Mouse (Mus musculus) lung, postnatal 10 days (tissue): Measurements from ENCODE around the gene Fam189a1.

Source experiments
- DNase-seq: peaks from one replicate; pipeline ENCODE4 v3.0.0; 2021

Gene Fam189a1

DNA sequence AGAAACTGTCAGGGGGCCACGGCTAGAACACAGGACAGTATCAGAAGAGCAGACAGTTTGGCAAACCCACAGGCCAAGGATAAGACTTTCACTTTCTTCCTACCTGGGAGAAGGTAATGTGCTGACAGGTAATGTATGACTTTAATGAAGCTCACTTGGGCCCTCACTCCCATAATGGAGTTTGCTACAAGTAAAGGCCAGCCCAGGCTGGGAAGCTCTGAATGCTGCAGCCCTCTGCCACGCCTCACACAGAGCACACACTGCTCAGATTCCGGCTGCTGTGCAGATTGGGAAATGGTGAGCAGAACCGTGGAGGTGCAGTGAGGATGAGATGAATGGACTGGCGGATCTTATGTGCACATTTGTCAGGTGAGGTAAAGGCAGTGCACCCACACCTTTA, 211.7 kb downstream of the Fam189a1 start:
- no peak for DNase-seq

DNA sequence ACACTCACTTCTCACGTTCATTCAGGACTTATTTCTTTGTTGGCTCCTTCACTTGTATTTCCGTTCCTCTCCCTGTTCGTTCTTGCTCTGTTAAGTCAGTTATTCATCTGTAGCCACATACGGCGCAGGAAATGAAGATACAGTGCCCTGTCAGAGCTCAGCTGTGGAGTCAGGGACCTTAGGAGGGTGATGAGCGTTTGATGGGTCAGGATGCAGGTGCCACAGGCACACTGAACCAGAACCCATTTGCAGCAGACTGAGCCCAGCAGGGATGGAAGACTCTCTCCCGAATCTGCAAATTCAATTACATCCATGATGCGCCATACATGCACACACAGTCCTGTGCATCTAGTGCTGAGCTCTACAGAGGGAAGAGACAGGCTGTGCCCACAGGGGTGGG, 212.2 kb downstream of the Fam189a1 start:
- DNase-seq, result no peak

DNA sequence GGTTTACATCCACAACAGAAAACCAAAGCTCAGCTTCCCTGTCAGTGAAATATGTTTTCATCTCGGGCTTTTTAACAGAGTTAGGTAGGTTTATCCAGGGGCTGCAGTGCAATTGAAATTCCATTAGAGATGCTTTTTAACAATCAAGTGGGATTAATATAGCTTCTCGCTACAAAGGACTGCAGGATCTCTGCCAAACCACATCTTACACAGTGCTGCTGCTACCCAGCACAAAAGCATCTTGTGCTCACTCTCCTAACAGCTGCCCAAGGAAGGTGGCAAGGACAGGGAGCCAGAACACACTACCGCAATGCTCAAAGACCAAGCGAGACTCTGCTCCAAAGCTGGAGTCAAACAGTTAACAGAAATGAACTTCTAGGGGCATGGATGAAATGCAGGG, 219.4 kb downstream of the Fam189a1 start:
- no peak for DNase-seq

DNA sequence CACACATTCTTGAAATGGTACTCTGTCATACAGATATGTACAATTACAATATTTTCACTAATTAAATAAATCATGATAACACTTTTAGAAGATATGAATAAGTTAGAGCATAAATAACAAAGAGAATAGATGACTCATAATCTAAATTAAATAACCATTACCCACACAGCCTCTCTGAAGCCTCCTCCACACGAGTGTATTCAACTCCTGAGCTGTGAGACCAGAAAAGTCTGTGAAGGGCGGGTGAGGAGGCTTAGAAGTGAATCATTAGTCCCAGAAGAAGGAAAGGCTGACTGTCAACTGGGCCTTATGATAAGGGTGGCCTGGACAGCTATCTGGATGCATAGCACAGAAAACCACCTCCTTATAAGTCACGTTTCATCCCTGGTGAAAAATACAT, 222.3 kb downstream of the Fam189a1 start:
- no peak for DNase-seq

DNA sequence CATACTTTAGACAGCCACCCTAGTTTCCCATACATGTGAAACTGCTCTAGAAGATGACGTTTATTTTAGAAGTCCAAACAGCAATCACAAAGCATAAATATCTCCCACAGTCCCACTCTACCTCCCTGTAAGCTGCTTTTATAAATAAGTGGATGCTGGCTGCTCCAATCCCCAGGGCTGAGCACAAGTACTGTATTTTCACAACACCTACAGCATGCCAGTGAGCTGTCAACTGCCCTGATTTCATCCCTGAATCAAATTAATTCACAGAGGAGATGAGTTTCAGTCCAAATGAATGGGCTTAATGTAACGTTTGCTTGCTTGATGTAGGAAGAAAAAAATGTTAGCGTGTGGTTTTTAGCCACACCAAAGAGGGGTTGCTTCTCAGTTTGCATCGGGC, 225.4 kb downstream of the Fam189a1 start:
- DNase-seq, result no peak

DNA sequence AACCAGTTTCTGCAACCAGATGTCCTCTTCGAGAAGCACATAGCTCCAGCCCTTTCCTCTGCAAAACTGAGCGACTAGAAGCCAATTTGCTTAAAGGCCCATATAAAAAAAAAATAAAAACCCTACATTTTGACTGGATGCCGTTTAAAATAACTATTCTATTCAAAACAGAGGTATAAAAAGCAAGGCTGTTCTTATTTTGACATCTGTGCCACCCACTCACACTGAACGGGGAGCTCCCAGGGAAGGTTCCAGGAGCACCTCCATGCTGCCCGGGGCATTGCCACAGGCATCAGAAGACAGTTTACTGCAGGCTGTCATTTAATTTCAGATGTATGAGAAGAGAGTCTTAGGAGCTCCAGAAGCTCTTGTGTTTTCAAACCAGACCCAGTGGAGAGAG, 232.5 kb downstream of the Fam189a1 start:
- no peak for DNase-seq

DNA sequence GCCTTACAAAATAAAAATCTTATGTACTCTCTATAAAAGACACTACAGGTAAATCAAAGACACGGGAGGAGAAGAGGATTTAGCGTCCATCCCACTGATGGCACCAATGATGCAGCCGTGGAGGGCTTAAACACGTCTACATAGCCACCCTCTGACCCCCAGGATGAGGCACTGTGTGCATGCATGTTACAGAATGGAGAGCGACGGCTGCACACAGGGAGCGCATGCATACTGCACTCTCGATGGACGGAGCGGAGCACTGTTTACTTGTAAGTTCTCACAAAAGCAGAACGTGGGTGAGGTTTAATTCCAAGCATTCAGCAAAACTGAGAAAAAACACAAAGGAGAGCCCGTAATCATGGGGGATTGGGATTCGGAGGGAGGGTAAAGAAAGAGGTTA, 235.2 kb downstream of the Fam189a1 start:
- no peak for DNase-seq

DNA sequence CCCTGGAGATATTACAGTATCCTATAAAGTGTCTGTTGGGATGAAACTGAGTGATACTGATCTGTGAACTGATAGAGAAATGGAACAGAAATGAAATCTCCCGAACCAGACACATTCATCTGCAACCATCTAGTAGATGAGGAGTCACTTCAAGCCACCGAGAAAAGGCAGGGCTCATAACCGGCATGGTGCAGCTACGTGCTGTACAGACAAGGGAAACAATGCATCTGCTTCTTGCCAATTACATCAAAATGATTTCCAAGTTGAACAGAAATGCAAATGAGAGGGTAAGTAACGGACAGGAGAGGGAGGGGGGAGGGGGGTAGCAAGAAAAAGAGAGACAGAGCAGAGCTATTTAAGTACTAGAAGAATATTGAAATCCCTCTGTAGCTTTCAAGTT, 235.6 kb downstream of the Fam189a1 start:
- DNase-seq, result no peak

DNA sequence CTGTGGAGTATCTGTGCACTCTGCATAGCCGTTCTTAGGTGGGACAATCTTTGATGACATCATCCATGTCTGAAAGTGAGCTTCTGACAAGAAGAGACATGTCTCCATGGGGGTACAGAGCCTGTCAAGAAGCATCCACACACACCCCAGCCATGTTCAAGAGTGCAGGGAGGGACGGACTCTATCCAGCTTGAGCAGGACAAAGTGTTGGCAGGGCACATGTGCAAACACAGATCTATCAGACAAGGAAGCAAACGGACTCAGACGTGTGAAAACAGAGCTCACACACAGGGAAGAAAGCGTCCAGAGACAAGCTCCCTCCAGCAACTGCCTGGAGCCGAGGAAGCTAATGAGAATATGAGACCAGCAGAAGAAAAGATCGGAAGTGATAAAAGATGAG, 239.7 kb downstream of the Fam189a1 start:
- no peak for DNase-seq

DNA sequence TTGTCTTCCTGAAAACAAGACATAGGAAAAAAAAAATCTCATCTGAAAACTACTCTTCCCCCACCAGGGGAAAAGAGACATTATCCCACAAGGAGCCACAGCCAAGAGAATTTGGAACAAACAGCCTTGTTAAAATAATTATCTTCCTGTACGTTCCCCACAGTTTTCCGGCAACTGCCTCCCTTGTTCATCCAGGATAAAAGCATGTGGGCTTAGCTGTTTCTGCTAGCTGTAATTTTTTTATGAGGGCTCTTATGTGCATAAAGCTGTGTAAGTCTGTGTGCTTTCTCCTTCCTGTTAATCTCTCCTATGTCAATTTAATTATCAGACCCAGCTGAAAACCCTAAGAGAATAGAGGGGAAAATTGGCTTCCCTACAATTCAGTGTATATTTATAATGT, 241.2 kb downstream of the Fam189a1 start:
- DNase-seq, result no peak

DNA sequence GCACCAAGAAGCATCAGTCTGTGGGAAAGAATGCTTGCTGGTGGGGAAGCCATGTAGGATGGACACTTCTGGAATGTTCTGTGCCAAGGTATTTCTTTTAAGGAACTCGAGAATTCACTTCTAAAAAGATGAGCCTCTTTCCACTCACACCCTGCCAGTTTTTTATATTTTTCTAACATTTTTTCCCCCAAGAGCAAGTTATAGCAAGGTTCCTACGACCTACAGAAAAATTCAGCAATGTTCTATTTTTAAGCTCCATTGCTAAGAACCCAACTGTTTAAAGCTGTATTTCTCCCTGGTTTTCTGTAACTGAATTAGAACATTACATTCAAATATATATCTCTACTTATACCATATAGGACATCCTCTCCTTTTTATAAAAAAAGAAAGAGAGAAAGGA, 244.4 kb downstream of the Fam189a1 start:
- DNase-seq, result no peak

DNA sequence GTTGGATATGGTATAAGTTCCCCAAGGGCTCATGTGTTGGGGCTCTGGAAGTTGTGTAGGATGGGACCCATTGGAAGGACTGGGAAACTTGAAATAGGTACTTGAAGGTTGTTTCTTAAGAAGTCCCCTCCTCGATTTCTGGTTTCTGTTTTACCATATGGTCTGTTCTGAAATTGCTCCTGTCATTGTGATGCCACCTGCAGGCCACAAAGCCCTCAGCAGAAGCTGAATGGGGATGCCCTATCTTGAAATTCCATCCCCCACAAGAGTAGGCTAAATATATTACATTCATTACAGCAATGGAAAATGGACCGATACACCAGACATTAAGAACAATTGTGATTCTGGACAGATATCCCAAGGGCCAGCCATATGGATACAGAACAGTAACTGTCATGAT, 246.2 kb downstream of the Fam189a1 start:
- DNase-seq, result no peak

DNA sequence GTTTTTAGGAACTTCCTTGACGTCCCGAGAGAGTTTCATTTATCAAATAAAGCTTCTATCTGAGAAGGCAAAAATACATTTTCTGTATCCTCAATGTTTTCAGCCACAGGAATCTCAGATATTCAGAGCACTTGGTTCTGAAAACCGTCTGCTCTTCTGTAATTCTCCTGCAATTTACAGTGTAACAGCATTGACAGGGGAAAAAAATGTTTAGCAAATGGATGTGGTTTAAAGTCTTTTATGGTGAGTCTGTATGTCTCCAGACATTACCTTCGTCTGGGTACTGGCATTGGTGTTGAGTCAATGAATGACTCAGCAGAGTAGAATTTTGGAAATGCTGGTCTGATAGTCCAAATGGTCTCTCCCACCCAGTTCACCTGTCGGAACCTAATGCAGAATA, 249.4 kb downstream of the Fam189a1 start:
- DNase-seq, result no peak

DNA sequence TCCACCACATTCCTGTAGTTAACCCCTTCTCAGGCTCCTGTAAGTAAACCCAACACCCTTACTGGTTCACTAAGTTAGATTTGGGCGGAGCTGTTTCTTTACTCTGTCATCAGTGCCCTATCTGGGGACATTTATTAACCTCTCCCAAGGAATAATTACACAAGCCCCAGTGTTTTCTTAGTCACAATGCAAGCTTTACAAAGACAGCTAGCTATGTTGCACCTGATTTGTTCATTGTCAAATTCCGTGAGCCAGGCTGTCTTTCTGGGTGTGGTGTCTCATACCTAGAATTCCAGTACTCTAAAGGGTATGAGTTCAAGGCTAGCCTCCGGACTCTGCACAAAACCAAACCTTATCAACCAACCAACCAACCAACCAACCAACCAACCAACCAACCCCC, 250.9 kb downstream of the Fam189a1 start:
- no peak for DNase-seq

DNA sequence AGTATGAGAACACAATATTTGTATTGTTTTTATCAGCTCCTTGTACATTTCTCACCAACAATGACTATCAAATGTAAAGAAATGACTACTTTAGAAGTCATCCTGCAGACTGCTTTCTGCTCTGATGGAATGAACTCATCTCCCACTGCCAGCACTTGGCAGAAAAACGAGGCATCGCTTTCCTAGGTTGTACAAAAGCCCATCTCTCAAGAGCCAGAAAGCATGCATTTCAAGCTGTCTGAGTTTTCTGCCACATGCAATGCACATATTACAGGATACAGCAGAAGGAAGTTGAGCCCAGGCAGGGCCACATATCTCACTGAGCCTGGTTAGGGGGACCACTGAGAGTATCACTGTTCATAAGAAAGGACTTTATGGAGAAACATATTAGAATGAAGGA, 256.1 kb downstream of the Fam189a1 start:
- DNase-seq, result no peak

DNA sequence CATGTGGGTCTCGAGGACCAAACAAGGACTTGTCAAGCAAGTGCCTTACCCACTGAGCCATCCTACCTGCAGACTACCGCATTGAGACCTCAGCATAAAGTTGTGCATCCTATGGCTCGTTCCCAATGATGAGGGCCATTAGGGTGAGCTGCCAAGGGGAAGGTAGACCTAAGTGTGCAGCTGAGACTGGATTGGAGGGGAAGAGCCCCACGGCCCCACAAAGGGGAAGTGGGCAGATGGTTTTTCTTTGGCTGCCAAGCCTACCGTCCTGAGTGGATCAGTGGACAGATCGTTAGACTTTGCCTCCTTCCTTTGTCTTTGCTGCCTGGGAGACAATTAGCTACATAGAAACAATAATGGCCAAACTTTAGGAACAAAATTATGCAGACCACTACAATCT, 259.8 kb downstream of the Fam189a1 start:
- no peak for DNase-seq

DNA sequence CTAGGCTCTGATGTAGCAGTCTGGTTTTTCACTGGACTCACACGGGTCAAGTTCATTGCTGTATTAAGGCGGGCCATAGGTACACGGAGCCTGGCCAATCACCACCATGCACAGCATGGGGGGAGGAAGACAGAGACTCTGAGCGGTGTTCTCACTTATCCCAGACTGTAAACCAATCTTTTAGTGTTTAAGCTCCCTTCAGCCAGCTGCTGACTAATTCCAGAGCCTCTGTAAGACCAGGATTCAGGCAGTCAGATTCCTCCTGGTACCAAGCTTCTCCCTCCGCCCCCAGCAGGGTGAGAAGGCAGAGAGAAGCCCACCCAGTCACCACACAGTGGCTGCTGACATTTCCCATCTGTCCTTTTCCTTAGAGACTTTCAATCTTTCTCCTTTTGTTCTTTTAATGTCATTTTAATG, 260.7 kb downstream of the Fam189a1 start:
- DNase-seq, result peak; percentile 27

DNA sequence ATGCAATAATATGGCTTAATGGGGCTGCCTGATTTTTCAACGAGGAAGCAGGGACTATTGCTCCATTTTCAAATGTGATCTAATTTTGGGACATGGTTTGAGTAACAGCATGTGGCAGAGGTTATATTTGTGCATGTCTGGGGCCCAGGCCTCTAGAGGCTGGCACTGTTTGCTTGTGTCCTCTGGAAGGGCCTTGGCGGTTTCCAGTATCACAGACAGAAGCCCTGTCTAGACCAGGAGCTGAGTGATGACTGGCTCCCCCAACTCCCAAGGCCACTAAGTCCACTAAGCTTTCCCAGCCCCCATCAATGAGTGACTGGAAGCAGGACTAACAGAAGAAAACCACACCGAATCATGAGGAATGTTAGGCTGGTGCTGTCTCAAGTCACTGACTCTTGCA, 265.2 kb downstream of the Fam189a1 start:
- DNase-seq, result no peak

DNA sequence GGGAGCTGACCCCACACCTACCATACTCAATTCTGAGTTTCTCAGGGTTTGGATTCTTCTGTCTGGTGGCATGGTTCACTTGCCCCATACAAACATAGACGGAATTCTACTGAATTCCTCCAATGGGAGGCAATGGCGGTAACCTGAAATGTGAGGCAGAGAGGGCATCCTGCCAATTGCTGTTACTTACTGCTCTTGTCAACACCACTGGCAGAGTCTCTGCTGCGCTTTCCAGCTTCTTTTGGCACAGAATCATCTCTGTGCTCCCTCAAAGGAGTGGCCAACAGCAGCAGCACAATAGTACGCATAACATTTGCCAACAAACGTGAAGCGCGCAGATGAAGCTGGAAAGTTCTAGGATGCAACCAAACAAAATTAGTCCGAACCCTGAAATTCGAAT, 266.5 kb downstream of the Fam189a1 start:
- peak; percentile 56 for DNase-seq

DNA sequence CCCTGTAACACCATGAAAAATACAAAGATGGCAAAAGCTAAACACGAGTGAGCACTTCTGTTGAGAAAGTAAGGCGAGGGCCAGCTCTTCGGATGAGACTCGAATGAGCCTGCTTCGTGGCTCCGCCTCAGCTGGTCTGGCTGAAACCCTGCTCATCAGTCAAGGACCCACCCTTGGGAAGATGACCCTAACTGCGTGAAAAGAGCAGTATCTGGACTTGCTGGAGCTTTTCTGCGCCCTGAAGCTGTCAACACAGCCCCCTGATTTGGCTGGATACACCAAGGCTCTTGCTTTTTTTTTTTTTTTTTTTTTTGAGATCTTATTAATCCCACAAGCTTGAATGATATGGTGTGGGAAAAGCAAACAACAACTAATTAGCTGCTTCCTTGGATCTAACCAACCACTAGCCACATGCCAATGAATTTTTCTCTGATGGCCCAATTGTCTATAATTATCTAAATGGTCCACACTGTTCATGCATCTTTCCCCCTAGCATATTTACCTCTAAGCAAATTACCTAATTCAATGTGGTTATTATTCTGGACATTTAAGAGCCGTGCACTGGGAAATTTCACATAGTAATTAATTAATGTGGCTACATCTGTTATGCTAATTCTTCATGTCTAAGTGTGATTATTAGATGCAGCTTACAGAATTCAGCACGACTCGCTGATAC, 272.0 kb downstream of the Fam189a1 start:
- DNase-seq, result no peak

DNA sequence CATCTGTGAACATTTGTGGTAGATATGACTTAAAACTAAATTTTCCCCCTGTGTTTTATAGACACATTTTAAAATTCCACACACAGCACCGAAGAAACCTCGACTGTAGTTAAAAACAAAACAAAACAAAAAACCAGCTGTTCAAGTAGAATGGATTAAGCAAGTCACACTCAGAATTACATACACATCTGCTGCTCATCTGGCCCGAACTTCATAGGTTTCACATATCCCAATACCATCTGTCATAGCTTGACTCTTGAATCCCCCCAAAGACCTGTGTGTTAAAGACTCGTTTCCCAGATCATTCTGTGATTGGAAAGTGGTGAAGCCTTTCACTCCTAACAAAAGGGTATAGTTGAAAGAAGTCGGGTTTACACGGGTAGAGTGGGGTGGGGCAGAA, 274.1 kb downstream of the Fam189a1 start:
- DNase-seq, result no peak

DNA sequence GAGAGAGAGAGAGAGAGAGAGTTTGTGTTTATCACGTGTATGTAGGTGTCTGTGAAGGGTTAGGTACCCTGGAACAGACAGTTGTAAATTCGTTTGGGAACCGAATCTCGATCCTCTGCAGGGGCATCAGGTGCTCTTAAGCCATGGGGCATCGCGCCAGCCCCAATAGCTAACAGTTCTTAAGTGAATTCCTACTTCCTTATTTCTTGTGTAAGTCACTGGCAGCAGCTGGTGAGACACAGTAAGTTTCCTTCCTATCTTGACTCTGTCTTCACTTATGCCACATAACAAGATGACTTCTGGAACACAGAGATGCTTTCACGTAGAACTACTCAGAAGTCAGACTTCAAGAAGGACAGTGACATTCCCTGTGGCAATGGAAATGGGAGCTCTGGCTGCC, 275.0 kb downstream of the Fam189a1 start:
- no peak for DNase-seq

DNA sequence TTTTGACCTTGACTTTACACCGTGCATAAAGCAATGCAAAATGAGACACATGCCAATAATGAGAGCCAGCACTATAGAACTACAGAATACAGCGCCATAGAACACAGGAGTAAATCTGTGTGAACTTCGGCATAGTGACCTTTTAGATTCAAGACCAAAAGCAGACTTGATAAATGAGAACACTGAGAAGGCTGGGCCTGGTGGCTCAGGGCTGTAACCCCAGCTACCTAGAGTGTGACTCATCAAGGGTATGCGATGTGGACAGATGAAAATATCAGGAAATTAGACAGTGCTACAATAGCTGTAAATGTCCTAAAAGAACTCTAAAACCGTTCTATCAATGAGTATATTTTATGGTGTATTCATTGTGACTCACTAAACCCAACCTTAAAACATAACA, 276.0 kb downstream of the Fam189a1 start:
- no peak for DNase-seq

DNA sequence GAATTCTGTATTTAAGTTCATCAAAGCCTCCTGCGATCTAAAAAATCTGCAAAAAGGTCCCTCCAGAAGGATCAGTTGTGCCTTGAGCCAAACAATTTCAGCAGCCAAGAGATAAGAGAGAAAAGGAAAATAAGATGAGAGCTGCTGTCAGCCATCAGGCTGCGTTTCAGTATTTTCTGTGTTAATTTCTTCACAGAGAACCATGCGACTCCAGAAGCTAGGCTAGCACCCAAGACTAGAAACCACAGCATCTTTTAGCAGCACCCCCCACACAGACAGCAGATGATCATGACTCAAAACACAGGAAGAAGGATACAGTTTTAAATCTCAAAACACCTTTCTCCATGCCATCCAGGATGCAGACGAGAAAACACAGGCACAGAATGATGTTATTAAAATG, 281.4 kb downstream of the Fam189a1 start:
- DNase-seq, result no peak

DNA sequence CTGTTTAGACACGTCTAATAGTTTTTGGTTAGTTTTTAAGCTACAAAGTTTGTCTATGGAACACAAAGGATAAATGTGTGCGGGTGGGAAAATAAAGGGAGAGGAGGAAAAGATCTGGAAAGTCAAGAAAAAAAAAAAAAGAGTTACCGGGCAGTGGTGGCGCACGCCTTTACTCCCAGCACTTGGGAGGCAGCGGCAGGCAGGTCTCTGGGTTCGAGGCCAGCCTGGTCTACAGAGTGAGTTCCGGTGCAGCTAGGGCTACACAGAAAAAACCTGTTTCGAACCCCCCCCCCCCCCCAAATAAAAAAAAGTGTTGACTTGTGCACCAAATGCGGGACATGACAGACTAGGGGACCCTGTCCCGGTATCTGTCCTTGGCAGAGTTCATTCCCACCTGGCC, 283.1 kb downstream of the Fam189a1 start:
- no peak for DNase-seq

DNA sequence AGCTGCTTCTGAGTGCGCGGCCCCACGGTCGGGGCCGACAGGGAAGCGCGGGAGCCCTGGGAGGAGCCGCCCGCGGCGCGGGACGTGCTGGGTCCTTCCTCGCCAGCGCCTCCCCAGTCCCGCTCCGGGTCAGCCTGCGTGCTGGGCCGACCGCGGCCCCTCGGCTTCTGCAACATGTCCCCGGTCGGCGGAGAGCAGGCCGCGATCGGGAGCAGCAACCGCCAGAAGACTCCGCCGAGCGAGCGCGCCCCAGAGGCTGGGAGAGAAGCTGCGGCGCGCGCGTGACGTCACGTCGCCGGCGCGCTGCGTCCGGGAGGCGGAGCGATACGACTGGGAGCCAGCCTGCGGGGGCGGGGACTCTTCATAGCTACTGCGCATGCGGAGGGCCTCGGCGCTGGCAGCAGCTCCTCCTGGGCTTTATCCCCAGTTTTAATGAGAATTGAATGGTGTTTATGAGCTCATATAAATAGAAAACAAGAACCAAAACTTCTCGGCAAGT, 283.6 kb downstream of the Fam189a1 start, which contains the start of gene Nsmce3:
Nsmce3 (minus strand) TSS at position 255 of the 499 bp plus-strand sequence.
- peak; percentile 97 for DNase-seq
